Mouse (Mus musculus) hindbrain, embryonic 15.5 days (tissue): Measurements from ENCODE around the gene Akt1. TPM values are rescaled to one million over a fixed set of nuclear protein-coding genes. Genes with fewer than 3 reads are reported as not detected.

Experiments used
- microRNA-seq: library from miRNA; unstranded; fragments of <30 nt; microRNA quantifications from one replicate; pipeline ENCODE4, GENCODE M21; 2016
- polyA plus RNA-seq: library from polyadenylated mRNA; unstranded; fragments of >200 nt; fragmentation: Nextera tagmentation; extraction: Ambion mirVana; gene quantifications from 2 replicates; pipeline ENCODE4 v1.2.1, GENCODE M21; 2015

The Akt1 gene
- polyA plus RNA-seq, 1 experiment from 2014 or later = 159 TPM

Small RNA genes lying within 50 kb of the gene (microRNA-seq; reads per million reads assigned to microRNA genes)
- not detected for gene Mir6939

Other genes starting within 250 kb of the Akt1 start
- 0.09 and 0.18 TPM in 2 replicates for gene A530016L24Rik, start 185.4 kb downstream of the Akt1 start, polyA plus RNA-seq
- 78.4 and 84.4 TPM in 2 replicates for gene Tmem179, start 158.1 kb downstream of the Akt1 start, polyA plus RNA-seq
- 0.89 and 1.0 TPM in 2 replicates for gene Inf2, start 86.1 kb downstream of the Akt1 start, polyA plus RNA-seq
- 5.8 and 6.3 TPM in 2 replicates for gene Adssl1, start 54.8 kb downstream of the Akt1 start, polyA plus RNA-seq
- gene Siva1, start 30.2 kb downstream of the Akt1 start, polyA plus RNA-seq = 55.6 and 61.2 TPM in 2 replicates
- 2.3 and 4.2 TPM in 2 replicates for gene Zbtb42, start 3.9 kb upstream of the Akt1 start, polyA plus RNA-seq
- 45.7 and 48.8 TPM in 2 replicates for gene Cep170b, start 45.6 kb upstream of the Akt1 start, polyA plus RNA-seq
- 6.3 and 9.2 TPM in 2 replicates for gene Pld4, start 85.8 kb upstream of the Akt1 start, polyA plus RNA-seq
- 1.8 and 3.3 TPM in 2 replicates for gene Ahnak2, start 127.8 kb upstream of the Akt1 start, polyA plus RNA-seq
- gene Clba1, start 134.1 kb upstream of the Akt1 start, polyA plus RNA-seq = 21.6 and 22.7 TPM in 2 replicates
- 37.3 and 44.6 TPM in 2 replicates for gene Cdca4, start 154.5 kb upstream of the Akt1 start, polyA plus RNA-seq
- gene Gpr132, start 193.3 kb upstream of the Akt1 start, polyA plus RNA-seq = not detected in 2 replicates